ENCODE assay signal across 8 mouse cellular contexts in the genomic region with DNA sequence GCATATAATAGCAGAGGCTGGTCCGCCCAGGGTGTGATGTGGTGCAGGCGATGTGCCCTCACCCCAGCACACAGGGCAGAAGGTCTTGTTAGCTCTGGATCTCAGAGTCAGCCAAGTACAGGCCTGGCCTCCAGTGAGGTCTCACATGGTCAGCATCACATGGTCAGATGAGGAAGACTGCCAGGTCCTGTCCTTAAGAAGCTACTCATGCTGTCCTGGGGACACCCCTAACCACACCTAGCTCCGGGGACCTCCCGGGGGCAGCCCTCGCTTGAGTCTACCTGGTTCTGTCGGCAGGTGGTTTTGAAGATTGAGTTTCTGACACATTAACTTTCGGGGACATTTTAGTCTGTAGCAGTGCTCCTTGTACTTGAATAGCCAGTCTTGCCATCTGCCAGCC. TPM values are rescaled to one million over a fixed set of nuclear protein-coding genes. Genes with fewer than 3 reads are reported as not detected.
A peak's percentile ranks its signal among the peaks of the same experiment; 100 is the strongest.
DNase-seq lines count a peak whose midpoint lies in the region; ATAC-seq lines count a peak whose summit lies in the region.

No protein-coding gene starts in this region.

- no peak overlapping the region for H3K4me3 ChIP-seq in midbrain, embryonic 16.5 days (ENCODE audit: low read depth, low read length)

- H3K36me3 ChIP-seq in midbrain, embryonic 16.5 days (ENCODE audit: control insufficient read depth, insufficient read depth, low read length), result no peaks in the 10 kb centered on the region

- no peak for ATAC-seq in CD4-positive, CD25-positive, alpha-beta regulatory T cell, adult 4 months
- ATAC-seq in midbrain, embryonic 16.5 days, result no peak

- no peak overlapping the region for H3K4me2 ChIP-seq in midbrain, embryonic 16.5 days (ENCODE audit: low read length)

- H3K9me3 ChIP-seq in midbrain, embryonic 16.5 days (replicated peaks; ENCODE audit: control insufficient read depth, low read length, poor library complexity, severe bottlenecking), result no peaks in the 10 kb centered on the region

- peak; percentile 56 for DNase-seq in cerebellum, adult 9-10 months
- no peak for DNase-seq in cerebellum, postnatal 36 days
- peak; percentile 31 for DNase-seq in ovary, postnatal 36 days (ENCODE audit: low spot score)
- DNase-seq in ovary, postnatal 10 days (ENCODE audit: low spot score), result no peak
- DNase-seq in kidney, adult 8-10 months, result peak; percentile 86 to 89
- no peak for DNase-seq in thymus, adult 18-20 months

- no peak overlapping the region for H3K27ac ChIP-seq in midbrain, embryonic 16.5 days (ENCODE audit: low read length)

- peaks cover 13% of the 10 kb centered on the region; the same call in 1 of the 2 replicates for H3K4me1 ChIP-seq in midbrain, embryonic 16.5 days (ENCODE audit: control insufficient read depth, insufficient read depth, low read length)

- H3K27me3 ChIP-seq in midbrain, embryonic 16.5 days (ENCODE audit: control insufficient read depth, insufficient read depth, low read depth, low read length), result no peaks in the 10 kb centered on the region

- H3K9ac ChIP-seq in midbrain, embryonic 16.5 days (ENCODE audit: low read depth, low read length), result no peak overlapping the region

- 91% methylated on average over 7 of the region's 7 CpGs for WGBS in midbrain, embryonic 16.5 days

RNA-seq across cellular contexts. Expression of gene Baiap2, which starts 45.8 kb away (rescaled TPM):
- polyA plus RNA-seq in CD4-positive, CD25-positive, alpha-beta regulatory T cell, adult 4 months (2017; shearing (Covaris generic)), result 10 to 100 TPM in 1 of 2 experiments, 1 to 10 TPM in 1; 7.9 to 11.5 TPM
- 14.7 and 15.7 TPM in 2 replicates for polyA plus RNA-seq in midbrain, embryonic 16.5 days (2015; fragmentation: Nextera tagmentation; extraction: Ambion mirVana)

RNA-seq across cellular contexts. Expression of gene Aatk, which starts 58.6 kb away (rescaled TPM):
- not detected for polyA plus RNA-seq in CD4-positive, CD25-positive, alpha-beta regulatory T cell, adult 4 months (2017; shearing (Covaris generic))
- polyA plus RNA-seq in midbrain, embryonic 16.5 days (2015; fragmentation: Nextera tagmentation; extraction: Ambion mirVana), result 42.3 and 46.5 TPM in 2 replicates

Comparison
In these comparisons a context has a peak if more than half of its experiments do, and no peak if none do; other contexts are left out.
1. DNase-seq: peak in cerebellum, adult 9-10 months (single experiment), ovary, postnatal 36 days (single experiment) and kidney, adult 8-10 months (2 of 2); none in cerebellum, postnatal 36 days (0 of 2), ovary, postnatal 10 days (single experiment) and thymus, adult 18-20 months (0 of 2).
2. RNA of gene Aatk, which starts 58.6 kb away (polyA plus RNA-seq): 42.3 to 46.5 TPM in midbrain, embryonic 16.5 days; not detected in CD4-positive, CD25-positive, alpha-beta regulatory T cell, adult 4 months; every median in the first group is over 10 times any median in the second.